Mouse (Mus musculus) midbrain, postnatal 0 days (tissue): ENCODE measurements at regions not wholly inside any gene's neighbourhood (a gene's known extent, or its start where the extent isn't known, plus 50 kb on each side); places are given as distances from the start of the nearest gene placed in this dataset.

ENCODE experiments used
- ATAC-seq: fragments of 200-750 bp; cut with Nextera tagmentation; 2 replicates; pipeline ENCODE4 v1.8.0; 2017; ENCODE audit warnings: moderate number of reproducible peaks, mild to moderate bottlenecking, moderate TSS enrichment, moderate library complexity; ENCODE audit not compliant: low FRiP score
- DNase-seq: peaks from one replicate; pipeline ENCODE4 v3.0.0-alpha.2; 2015; ENCODE audit warnings: low spot score
- H3K27ac ChIP-seq: fragments of 300-500 bp; sonication (generic); 2 replicates; pipeline ENCODE4 v1.5.1; 2014; ENCODE audit warnings: low read depth, mild to moderate bottlenecking, low read length, mixed read lengths
- H3K27me3 ChIP-seq: fragments of 300-500 bp; sonication (generic); 2 replicates; pipeline ENCODE4 v1.6.1; 2014; ENCODE audit warnings: low read length, control low read depth, mixed read lengths; ENCODE audit not compliant: insufficient read depth
- H3K36me3 ChIP-seq: fragments of 300-500 bp; sonication (generic); 2 replicates; pipeline ENCODE4 v1.6.1; 2014; ENCODE audit warnings: low read length, control low read depth, mixed read lengths; ENCODE audit not compliant: insufficient read depth
- H3K4me1 ChIP-seq: fragments of 300-500 bp; sonication (generic); 2 replicates; pipeline ENCODE4 v1.6.1; 2014; ENCODE audit warnings: mild to moderate bottlenecking, control low read depth, antibody characterized with exemption, low read length, mixed read lengths; ENCODE audit not compliant: insufficient read depth
- H3K4me2 ChIP-seq: fragments of 300-500 bp; sonication (generic); 2 replicates; pipeline ENCODE4 v1.6.1; 2014; ENCODE audit warnings: low read depth, mild to moderate bottlenecking, low read length, mixed read lengths; ENCODE audit not compliant: poor library complexity, severe bottlenecking
- H3K4me3 ChIP-seq: fragments of 300-500 bp; sonication (generic); 2 replicates; pipeline ENCODE4 v1.5.1; 2014; ENCODE audit warnings: low read depth, mild to moderate bottlenecking, low read length, moderate library complexity
- H3K9ac ChIP-seq: fragments of 300-500 bp; sonication (generic); replicated peaks from 2 replicates; pipeline ENCODE4 v1.6.1; 2014; ENCODE audit warnings: mild to moderate bottlenecking, low read length, moderate library complexity, mixed read lengths; ENCODE audit not compliant: poor library complexity, severe bottlenecking
- H3K9me3 ChIP-seq: fragments of 300-500 bp; sonication (generic); 2 replicates; pipeline ENCODE4 v1.6.1; 2016; ENCODE audit warnings: low read length, control low read depth
- CTCF ChIP-seq: IDR thresholded peaks from 2 replicates; pipeline ENCODE4 v1.5.1; 2016; ENCODE audit warnings: antibody characterized with exemption, mild to moderate bottlenecking
- WGBS: fragments of 180-500 bp; shearing (Covaris S2); extraction: QIAGEN DNeasy Blood & Tissue Kit; methylation state at CpG from one replicate; pipeline ENCODE4 v1.1.7; 2014; 5-methylcytosine and 5-hydroxymethylcytosine counted together

DNA sequence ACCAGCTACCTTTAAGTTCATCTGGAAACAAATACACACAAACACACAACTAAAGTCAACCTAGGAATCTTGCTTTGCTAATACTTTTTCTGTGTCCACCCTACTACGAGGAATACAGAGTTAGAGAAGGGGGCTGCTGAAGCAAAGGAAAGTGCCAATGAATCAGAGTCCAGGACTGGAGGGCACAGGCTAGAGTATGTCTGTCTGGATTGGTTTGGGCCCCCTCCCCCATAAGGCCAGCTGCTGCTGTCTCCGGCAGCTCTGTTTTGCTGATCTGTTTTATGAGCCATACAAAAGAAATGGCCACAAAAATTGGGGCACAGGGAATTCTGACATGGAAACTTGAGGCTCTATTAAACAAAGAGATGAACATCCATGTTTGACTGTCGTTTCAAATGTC, 74.8 kb upstream of the Slc25a13 start:
- Histone ChIP-seq H3K36me3 (no peaks in the 10 kb centered on the region), H3K9me3 (no peaks in the 10 kb centered on the region), H3K4me3 (no peak overlapping the region), H3K4me2 (no peak overlapping the region), H3K9ac (no peak overlapping the region), H3K27ac (no peak overlapping the region), H3K4me1 (no peaks in the 10 kb centered on the region), H3K27me3 (no peaks in the 10 kb centered on the region)
- no peak for ATAC-seq
- TF ChIP-seq CTCF, result no peak
- 71% methylated on average over 3 of the region's 3 CpGs for WGBS
- no peak for DNase-seq

DNA sequence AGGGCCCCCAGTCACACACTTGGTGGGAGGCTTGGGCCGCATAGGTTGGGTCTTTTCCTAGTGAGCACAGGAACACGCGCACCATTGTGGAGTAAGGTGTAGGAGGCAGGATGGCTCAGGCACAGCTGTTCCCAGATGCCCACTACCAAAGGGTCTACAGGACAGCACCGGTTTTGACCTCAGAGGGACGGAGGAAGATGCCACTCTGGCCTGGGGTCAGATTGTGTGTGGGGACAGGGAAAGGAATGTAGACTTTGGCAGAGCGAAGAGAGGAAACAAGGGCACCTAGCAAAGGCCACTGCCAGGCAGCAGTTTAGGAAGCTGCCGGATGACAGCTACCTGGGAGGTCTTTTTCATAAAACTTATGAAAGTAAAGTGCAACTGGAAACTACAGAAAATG, 73.5 kb upstream of the Slc25a13 start:
- no peak for TF ChIP-seq CTCF
- H3K4me3 ChIP-seq, result no peak overlapping the region
- H3K9me3 ChIP-seq, result no peaks in the 10 kb centered on the region
- H3K27ac ChIP-seq, result no peak overlapping the region
- H3K9ac ChIP-seq, result no peak overlapping the region
- no peaks in the 10 kb centered on the region for H3K36me3 ChIP-seq
- DNase-seq (no peak), ATAC-seq (no peak)
- no peak overlapping the region for H3K4me2 ChIP-seq
- no peaks in the 10 kb centered on the region for H3K27me3 ChIP-seq
- no peaks in the 10 kb centered on the region for H3K4me1 ChIP-seq
- WGBS, result 91% methylated on average over 7 of the region's 7 CpGs

- Histone ChIP-seq H3K9ac (no peak overlapping the region), H3K4me1 (no peaks in the 10 kb centered on the region), H3K27me3 (no peaks in the 10 kb centered on the region), H3K4me2 (no peak overlapping the region), H3K27ac (no peak overlapping the region), H3K36me3 (no peaks in the 10 kb centered on the region), H3K9me3 (no peaks in the 10 kb centered on the region), H3K4me3 (no peak overlapping the region)
- peak; percentile 53 for DNase-seq
- peak; percentile 68 for TF ChIP-seq CTCF
- WGBS, result 29% methylated on average over 6 of the region's 6 CpGs
- no peak for ATAC-seq
Observed at GRCm38 (mm10) chr6:6289806-6290205, 72.8 kb upstream of the Slc25a13 start.

DNA sequence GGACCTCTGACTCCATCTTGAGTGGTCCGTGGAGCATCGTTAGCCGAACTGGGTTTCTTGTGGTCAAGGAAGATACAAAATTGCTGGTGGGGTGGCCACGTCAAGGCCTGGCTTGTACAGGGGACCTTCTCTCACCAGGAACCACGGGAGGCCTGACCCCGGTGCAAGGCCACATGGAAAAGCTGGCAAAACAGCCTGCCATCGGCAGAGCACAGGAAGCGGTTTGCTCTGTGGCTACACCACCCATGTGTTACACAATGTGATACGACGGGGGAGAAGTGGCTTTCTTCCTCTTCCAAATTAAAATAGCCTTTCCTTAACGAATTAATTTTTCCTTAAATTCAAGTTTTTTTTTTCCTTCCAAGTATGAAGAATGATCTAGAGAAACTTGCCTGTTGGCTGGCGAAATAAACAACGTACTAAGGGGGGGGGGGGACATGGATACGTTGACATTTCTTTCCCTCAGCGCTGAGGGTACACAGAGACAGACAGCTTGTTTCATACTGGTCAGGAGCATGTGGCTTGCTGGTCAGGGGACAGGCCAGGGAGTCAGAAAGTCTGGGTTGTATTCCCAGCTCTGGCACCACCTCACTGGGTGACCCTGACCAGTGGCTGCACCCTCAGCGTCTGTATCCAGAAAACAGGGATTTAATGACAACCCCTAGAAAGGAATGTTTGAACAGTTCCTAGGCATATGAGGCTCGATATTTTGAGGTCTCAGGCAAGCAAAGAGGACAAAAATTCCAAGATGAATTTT, 64.0 kb upstream of the Slc25a13 start:
- Histone ChIP-seq H3K9me3 (no peaks in the 10 kb centered on the region), H3K9ac (no peak overlapping the region), H3K4me1 (no peaks in the 10 kb centered on the region), H3K4me2 (no peak overlapping the region), H3K27ac (no peak overlapping the region), H3K4me3 (no peak overlapping the region), H3K27me3 (no peaks in the 10 kb centered on the region), H3K36me3 (no peaks in the 10 kb centered on the region)
- ATAC-seq (no peak), DNase-seq (no peak)
- 90% methylated on average over 17 of the region's 17 CpGs for WGBS
- TF ChIP-seq CTCF, result no peak

GRCm38 (mm10) chr6:6279646-6280045, 62.7 kb upstream of the Slc25a13 start:
- Histone ChIP-seq H3K4me2 (no peak overlapping the region), H3K4me3 (no peak overlapping the region), H3K36me3 (no peaks in the 10 kb centered on the region), H3K9ac (no peak overlapping the region), H3K27ac (no peak overlapping the region), H3K9me3 (no peaks in the 10 kb centered on the region), H3K4me1 (no peaks in the 10 kb centered on the region), H3K27me3 (no peaks in the 10 kb centered on the region)
- DNase-seq (no peak), ATAC-seq (no peak)
- 81% methylated on average over 6 of the region's 6 CpGs for WGBS
- TF ChIP-seq CTCF, result no peak

GRCm38 (mm10) chr6:6270545-6270944, 53.6 kb upstream of the Slc25a13 start:
- no peak for DNase-seq
- no peaks in the 10 kb centered on the region for H3K36me3 ChIP-seq
- H3K4me3 ChIP-seq, result no peak overlapping the region
- TF ChIP-seq CTCF, result no peak
- H3K9me3 ChIP-seq, result no peaks in the 10 kb centered on the region
- no peaks in the 10 kb centered on the region for H3K4me1 ChIP-seq
- H3K27me3 ChIP-seq, result no peaks in the 10 kb centered on the region
- no peak overlapping the region for H3K9ac ChIP-seq
- no peak overlapping the region for H3K4me2 ChIP-seq
- WGBS, result 42% methylated on average over 2 of the region's 2 CpGs
- no peak overlapping the region for H3K27ac ChIP-seq
- ATAC-seq, result no peak
